Mouse (Mus musculus) forebrain, embryonic 10.5 days (tissue): ENCODE measurements around the gene Arid3b. TPM values are rescaled to one million over a fixed set of nuclear protein-coding genes. Genes with fewer than 3 reads are reported as not detected.

Source experiments
- DNase-seq: peaks from one replicate; pipeline ENCODE4 v3.0.0-alpha.2; 2017; ENCODE audit warnings: low spot score; ENCODE audit errors: extremely low spot score
- H3K27ac ChIP-seq: fragments of 300-500 bp; sonication (generic); 2 replicates; pipeline ENCODE4 v1.5.1; 2016; ENCODE audit warnings: mild to moderate bottlenecking
- H3K27me3 ChIP-seq: fragments of 300-500 bp; sonication (generic); 2 replicates; pipeline ENCODE4 v1.6.1; 2016; ENCODE audit warnings: mild to moderate bottlenecking; ENCODE audit not compliant: poor library complexity, severe bottlenecking
- H3K36me3 ChIP-seq: fragments of 300-500 bp; sonication (generic); replicated peaks from 2 replicates; pipeline ENCODE4 v1.6.1; 2016; ENCODE audit warnings: mild to moderate bottlenecking, moderate library complexity
- H3K4me1 ChIP-seq: fragments of 300-500 bp; sonication (generic); 2 replicates; pipeline ENCODE4 v1.6.1; 2016
- H3K4me3 ChIP-seq: fragments of 300-500 bp; sonication (generic); 2 replicates; pipeline ENCODE4 v1.5.1; 2016; ENCODE audit warnings: mild to moderate bottlenecking, moderate library complexity
- H3K9me3 ChIP-seq: fragments of 300-500 bp; sonication (generic); 2 replicates; pipeline ENCODE4 v1.6.1; 2016; ENCODE audit warnings: mild to moderate bottlenecking, moderate library complexity
- WGBS: fragments of 180-500 bp; shearing (Covaris S2); methylation state at CpG from one replicate; pipeline ENCODE4 v1.1.7; 2016; 5-methylcytosine and 5-hydroxymethylcytosine counted together
- polyA plus RNA-seq: library from polyadenylated mRNA; unstranded; fragments of >200 nt; fragmentation: Nextera tagmentation; extraction: Ambion mirVana; gene quantifications from 2 replicates; pipeline ENCODE4 v1.2.1, GENCODE M21; 2016

The Arid3b gene
- polyA plus RNA-seq, 1 experiment from 2014 or later, result 41.0 TPM

GRCm38 (mm10) chr9:57820186-57821080, 16.2 kb downstream of the Arid3b start:
- H3K27me3 ChIP-seq, result no peaks in the 10 kb centered on the region
- peak overlapping the region; percentile 58; the same call in 1 of the 2 replicates for H3K27ac ChIP-seq
- H3K4me1 ChIP-seq, result peaks cover 67% of the 10 kb centered on the region
- no peaks in the 10 kb centered on the region for H3K9me3 ChIP-seq
- H3K36me3 ChIP-seq, result peaks cover 1% of the 10 kb centered on the region
- no peak for DNase-seq
- H3K4me3 ChIP-seq, result no peak overlapping the region
- 37% methylated on average over 16 of the region's 16 CpGs for WGBS

- Histone ChIP-seq H3K27ac (peak overlapping the region; percentile 65), H3K4me1 (peaks cover 93% of the 10 kb centered on the region), H3K27me3 (no peaks in the 10 kb centered on the region), H3K36me3 (no peaks in the 10 kb centered on the region), H3K9me3 (no peaks in the 10 kb centered on the region), H3K4me3 (no peak overlapping the region)
- 6% methylated on average over 6 of the region's 6 CpGs for WGBS
- DNase-seq, result no peak
These were observed 19.3 kb downstream of the Arid3b start for GRCm38 (mm10) chr9:57817220-57817667.

- DNase-seq, result no peak
- Histone ChIP-seq H3K9me3 (no peaks in the 10 kb centered on the region), H3K4me3 (no peak overlapping the region), H3K27ac (no peak overlapping the region; the same call in 1 of the 2 replicates), H3K4me1 (peaks cover 94% of the 10 kb centered on the region), H3K36me3 (peaks cover 7% of the 10 kb centered on the region), H3K27me3 (no peaks in the 10 kb centered on the region)
- 42% methylated on average over 3 of the region's 3 CpGs for WGBS
These were observed 21.7 kb downstream of the Arid3b start for GRCm38 (mm10) chr9:57814866-57815265.

GRCm38 (mm10) chr9:57814014-57814413, 22.6 kb downstream of the Arid3b start:
- WGBS, result 17% methylated on average over 1 of the region's 1 CpGs
- Histone ChIP-seq H3K27me3 (no peaks in the 10 kb centered on the region), H3K4me3 (no peak overlapping the region), H3K9me3 (no peaks in the 10 kb centered on the region), H3K27ac (no peak overlapping the region), H3K36me3 (peaks cover 15% of the 10 kb centered on the region), H3K4me1 (peaks cover 97% of the 10 kb centered on the region)
- DNase-seq, result no peak

GRCm38 (mm10) chr9:57811793-57812733, 24.5 kb downstream of the Arid3b start:
- Histone ChIP-seq H3K9me3 (no peaks in the 10 kb centered on the region), H3K27me3 (no peaks in the 10 kb centered on the region), H3K36me3 (peaks cover 30% of the 10 kb centered on the region), H3K4me3 (0 out of 2 replicates have a peak overlapping the region, but pooled peaks have one; percentile 12), H3K4me1 (peaks cover 97% of the 10 kb centered on the region), H3K27ac (peak overlapping the region; percentile 69)
- WGBS, result 39% methylated on average over 8 of the region's 8 CpGs
- no peak for DNase-seq

GRCm38 (mm10) chr9:57810691-57811090, 25.9 kb downstream of the Arid3b start:
- H3K27ac ChIP-seq, result no peak overlapping the region
- DNase-seq, result no peak
- no peaks in the 10 kb centered on the region for H3K27me3 ChIP-seq
- no peaks in the 10 kb centered on the region for H3K9me3 ChIP-seq
- WGBS, result 89% methylated on average over 3 of the region's 3 CpGs
- H3K4me3 ChIP-seq, result no peak overlapping the region
- H3K4me1 ChIP-seq, result peaks cover 98% of the 10 kb centered on the region
- H3K36me3 ChIP-seq, result peaks cover 33% of the 10 kb centered on the region

- H3K27me3 ChIP-seq, result no peaks in the 10 kb centered on the region
- H3K4me1 ChIP-seq, result peaks cover 94% of the 10 kb centered on the region
- 42% methylated on average over 5 of the region's 5 CpGs for WGBS
- H3K9me3 ChIP-seq, result no peaks in the 10 kb centered on the region
- DNase-seq, result no peak
- H3K36me3 ChIP-seq, result peaks cover 36% of the 10 kb centered on the region
- H3K4me3 ChIP-seq, result no peak overlapping the region
- H3K27ac ChIP-seq, result peak overlapping the region; percentile 69
These were observed 27.8 kb downstream of the Arid3b start for GRCm38 (mm10) chr9:57808771-57809310.

- Histone ChIP-seq H3K27ac (0 out of 2 replicates have a peak overlapping the region, but pooled peaks have one; percentile 48), H3K4me3 (no peak overlapping the region), H3K9me3 (no peaks in the 10 kb centered on the region), H3K36me3 (peaks cover 42% of the 10 kb centered on the region), H3K4me1 (peaks cover 92% of the 10 kb centered on the region), H3K27me3 (no peaks in the 10 kb centered on the region)
- no peak for DNase-seq
- 67% methylated on average over 4 of the region's 4 CpGs for WGBS
These were observed 29.4 kb downstream of the Arid3b start for GRCm38 (mm10) chr9:57807174-57807651.

- H3K4me1 ChIP-seq, result peaks cover 80% of the 10 kb centered on the region
These were observed 30.5 kb downstream of the Arid3b start for GRCm38 (mm10) chr9:57806066-57806481.

GRCm38 (mm10) chr9:57805087-57805737, 31.4 kb downstream of the Arid3b start:
- Histone ChIP-seq H3K4me3 (no peak overlapping the region), H3K27ac (no peak overlapping the region), H3K36me3 (peaks cover 56% of the 10 kb centered on the region), H3K9me3 (no peaks in the 10 kb centered on the region), H3K27me3 (no peaks in the 10 kb centered on the region), H3K4me1 (peaks cover 78% of the 10 kb centered on the region)
- 84% methylated on average over 10 of the region's 10 CpGs for WGBS
- no peak for DNase-seq

More at GRCm38 (mm10) chr9:57806066-57806481, 30.5 kb downstream of the Arid3b start:
- Histone ChIP-seq H3K27ac (peak overlapping the region; percentile 4; the same call in 1 of the 2 replicates), H3K36me3 (peaks cover 53% of the 10 kb centered on the region), H3K4me3 (no peak overlapping the region), H3K9me3 (no peaks in the 10 kb centered on the region), H3K27me3 (no peaks in the 10 kb centered on the region)
- 60% methylated on average over 1 of the region's 1 CpGs for WGBS
- DNase-seq, result no peak

- H3K36me3 ChIP-seq, result peaks cover 52% of the 10 kb centered on the region
- no peaks in the 10 kb centered on the region for H3K27me3 ChIP-seq
- H3K27ac ChIP-seq, result peak overlapping the region; percentile 69
- no peaks in the 10 kb centered on the region for H3K9me3 ChIP-seq
- no peak overlapping the region for H3K4me3 ChIP-seq
- WGBS, result 43% methylated on average over 4 of the region's 4 CpGs
- peaks cover 78% of the 10 kb centered on the region for H3K4me1 ChIP-seq
- no peak for DNase-seq
These were observed 32.8 kb downstream of the Arid3b start for GRCm38 (mm10) chr9:57803839-57804238.

- Histone ChIP-seq H3K4me1 (peaks cover 78% of the 10 kb centered on the region), H3K27ac (peak overlapping the region; percentile 69), H3K9me3 (no peaks in the 10 kb centered on the region), H3K36me3 (peaks cover 48% of the 10 kb centered on the region), H3K27me3 (no peaks in the 10 kb centered on the region), H3K4me3 (no peak overlapping the region)
- DNase-seq, result no peak
- WGBS, result 33% methylated on average over 3 of the region's 3 CpGs
These were observed 33.5 kb downstream of the Arid3b start for GRCm38 (mm10) chr9:57803047-57803446.
